Mouse (Mus musculus): Measurements from ENCODE around the gene Ssh2. TPM values are rescaled to one million over a fixed set of nuclear protein-coding genes. Genes with fewer than 3 reads are reported as not detected.
A peak's percentile ranks its signal among the peaks of the same experiment; 100 is the strongest.

Ssh2 gene
- polyA plus RNA-seq, 1 experiment = 14.9 TPM

DNA sequence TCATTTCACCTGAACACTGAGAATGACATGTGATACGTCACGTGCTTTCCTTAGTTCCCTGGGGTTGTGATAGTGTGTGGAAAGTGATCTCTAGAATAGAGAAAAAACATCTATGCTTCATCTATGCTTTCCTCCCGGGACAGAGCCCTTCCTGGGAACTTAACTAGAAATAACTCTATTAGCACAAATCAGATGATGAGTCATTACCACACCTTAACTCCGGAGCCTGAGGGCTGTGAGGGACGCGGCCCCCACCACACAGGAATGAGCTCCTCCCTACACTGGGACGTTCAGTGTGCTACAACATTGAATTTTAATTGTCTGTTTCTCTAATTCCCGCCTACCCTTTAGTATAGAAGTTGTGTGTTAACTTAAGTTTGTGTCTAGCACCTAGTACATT lies 224.9 kb downstream of the Ssh2 start:
- H3K27ac ChIP-seq (ENCODE audit: insufficient read depth, low read length) = no peak overlapping the region
- H3K4me1 ChIP-seq (ENCODE audit: control insufficient read depth, insufficient read depth, low read length) = peaks cover 2% of the 10 kb centered on the region; the same call in 1 of the 2 replicates
- H3K4me3 ChIP-seq (ENCODE audit: insufficient read depth, low read length) = no peak overlapping the region
- TF ChIP-seq CTCF (IDR thresholded peaks at IDR 0.05; ENCODE audit: extremely low read depth, insufficient read depth, low read length) = no peak
- no peak for TF ChIP-seq POLR2A (IDR thresholded peaks at IDR 0.05; ENCODE audit: extremely low read depth, insufficient read depth, low read length)

DNA sequence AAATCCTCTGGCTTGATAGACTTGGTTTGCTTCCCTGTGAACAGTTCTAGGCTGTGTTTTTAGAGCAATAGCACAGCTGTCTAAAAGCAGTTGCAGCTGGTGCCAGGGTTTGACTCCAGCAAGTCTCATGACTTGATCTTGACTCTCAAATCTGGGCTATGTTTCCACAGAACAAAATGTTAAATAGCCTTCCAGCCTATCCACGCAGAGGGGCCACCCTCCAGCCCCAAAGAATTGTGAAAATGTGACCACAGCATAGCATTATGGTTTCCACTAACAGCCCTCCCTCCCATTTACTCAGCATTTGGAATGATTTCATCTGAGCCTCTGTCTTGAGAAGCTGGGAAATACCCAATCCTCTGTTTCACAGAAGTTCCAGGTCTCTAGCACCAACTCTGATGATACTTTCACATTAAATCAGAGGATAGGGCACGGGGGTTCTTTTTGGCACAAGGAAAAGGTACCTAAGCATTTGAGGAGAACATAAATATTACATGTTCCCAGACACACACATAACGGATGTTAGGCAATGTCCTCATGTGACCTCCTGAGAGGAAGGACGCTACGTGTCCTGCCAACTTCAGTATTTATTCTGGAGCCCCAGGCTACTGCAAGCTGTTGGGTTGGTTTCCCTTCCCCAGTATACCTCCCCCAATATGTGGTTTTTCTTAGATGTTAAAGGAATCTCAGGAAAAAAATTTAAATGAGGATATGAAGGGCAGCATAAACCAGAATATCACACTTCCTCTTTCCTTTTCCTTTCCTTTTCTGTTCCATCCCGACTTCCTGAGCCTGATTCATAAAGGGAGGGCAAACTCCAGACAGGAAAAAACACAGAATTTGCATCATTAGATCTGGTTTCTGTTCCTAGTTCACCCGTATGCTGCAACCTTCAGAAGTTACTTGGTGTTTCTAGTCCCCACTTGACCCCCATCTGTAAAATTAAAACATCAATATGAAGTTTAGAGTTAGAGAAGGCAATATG lies 226.4 kb downstream of the Ssh2 start:
- H3K27ac ChIP-seq (ENCODE audit: insufficient read depth, low read length) = peak overlapping the region; percentile 82

DNA sequence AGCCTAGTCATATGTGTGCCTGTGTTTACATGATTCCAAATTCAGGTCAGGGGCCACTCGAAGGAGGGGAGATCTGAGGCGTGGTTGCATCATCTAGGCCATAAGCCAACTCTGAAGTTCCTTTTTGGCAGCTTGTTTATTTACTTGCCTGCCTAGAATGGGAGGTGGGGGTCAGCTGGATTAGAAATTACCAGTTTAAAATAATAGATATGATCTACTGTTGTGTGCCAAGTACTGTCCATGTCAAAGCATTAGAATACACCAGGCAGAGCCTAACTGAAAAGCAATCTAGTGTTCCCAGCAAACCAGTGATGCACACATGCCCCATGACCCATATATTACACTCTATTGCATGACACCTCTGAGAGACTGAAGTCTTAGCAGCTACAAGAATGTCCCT lies 228.9 kb downstream of the Ssh2 start:
- no peak overlapping the region for H3K4me3 ChIP-seq (ENCODE audit: insufficient read depth, low read length)
- TF ChIP-seq CTCF (IDR thresholded peaks at IDR 0.05; ENCODE audit: extremely low read depth, insufficient read depth, low read length) (no peak), POLR2A (IDR thresholded peaks at IDR 0.05; ENCODE audit: extremely low read depth, insufficient read depth, low read length) (no peak)
- H3K27ac ChIP-seq (ENCODE audit: insufficient read depth, low read length) = no peak overlapping the region
- H3K4me1 ChIP-seq (ENCODE audit: control insufficient read depth, insufficient read depth, low read length) = peaks cover 4% of the 10 kb centered on the region; the same call in 1 of the 2 replicates

More for the DNA sequence above, 226.4 kb downstream of the Ssh2 start:
- no peak overlapping the region for H3K4me3 ChIP-seq (ENCODE audit: insufficient read depth, low read length)
- H3K4me1 ChIP-seq (ENCODE audit: control insufficient read depth, insufficient read depth, low read length) = peaks cover 4% of the 10 kb centered on the region; the same call in 1 of the 2 replicates
- TF ChIP-seq CTCF (IDR thresholded peaks at IDR 0.05; ENCODE audit: extremely low read depth, insufficient read depth, low read length) (no peak), POLR2A (IDR thresholded peaks at IDR 0.05; ENCODE audit: extremely low read depth, insufficient read depth, low read length) (no peak)

DNA sequence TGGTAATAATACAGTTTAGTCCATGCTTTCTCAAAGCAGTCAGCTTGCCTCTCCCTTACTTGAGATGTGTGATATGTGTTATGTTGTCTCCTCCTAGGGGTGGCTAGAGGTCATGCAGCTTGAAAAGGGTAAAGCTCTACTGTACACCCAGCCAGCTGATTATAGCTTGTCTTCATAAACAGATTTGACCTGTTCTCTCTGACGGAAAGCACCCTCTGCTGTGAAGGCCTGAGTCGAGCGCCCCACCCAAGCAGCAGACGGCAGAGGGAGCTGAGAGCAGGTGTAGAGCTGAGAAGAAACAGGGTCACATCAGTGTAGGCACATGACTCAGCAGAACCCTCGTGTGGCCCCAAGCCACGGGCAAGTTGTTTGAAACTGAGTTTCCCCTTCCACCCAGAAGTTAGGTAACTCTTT lies 230.5 kb downstream of the Ssh2 start:
- TF ChIP-seq POLR2A (IDR thresholded peaks at IDR 0.05; ENCODE audit: extremely low read depth, insufficient read depth, low read length) = no peak
- peak; percentile 66 for TF ChIP-seq CTCF (IDR thresholded peaks at IDR 0.05; ENCODE audit: extremely low read depth, insufficient read depth, low read length)
- Histone ChIP-seq H3K27ac (ENCODE audit: insufficient read depth, low read length) (no peak overlapping the region), H3K4me3 (ENCODE audit: insufficient read depth, low read length) (no peak overlapping the region), H3K4me1 (ENCODE audit: control insufficient read depth, insufficient read depth, low read length) (peaks cover 4% of the 10 kb centered on the region; the same call in 1 of the 2 replicates)

DNA sequence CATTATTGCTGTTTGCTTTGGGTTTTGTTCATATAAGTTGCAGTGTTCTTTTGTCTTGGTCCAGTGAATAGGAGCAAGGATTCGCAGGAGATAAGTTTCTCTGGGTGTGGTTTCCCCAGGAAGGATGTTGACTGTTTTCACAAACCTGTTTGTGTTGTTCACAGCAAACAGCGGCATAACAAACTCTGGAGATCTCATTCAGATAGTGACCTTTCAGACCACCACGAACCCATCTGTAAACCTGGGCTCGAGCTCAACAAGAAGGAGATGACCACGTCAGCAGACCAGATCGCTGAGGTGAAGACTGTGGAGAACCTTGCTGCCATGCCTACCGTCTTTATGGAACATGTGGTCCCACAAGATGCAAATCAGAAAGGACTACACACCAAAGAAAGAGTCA lies 233.1 kb downstream of the Ssh2 start:
- Histone ChIP-seq H3K4me3 (ENCODE audit: insufficient read depth, low read length) (no peak overlapping the region), H3K27ac (ENCODE audit: insufficient read depth, low read length) (no peak overlapping the region), H3K4me1 (ENCODE audit: control insufficient read depth, insufficient read depth, low read length) (peaks cover 2% of the 10 kb centered on the region; the same call in 1 of the 2 replicates)
- TF ChIP-seq POLR2A (IDR thresholded peaks at IDR 0.05; ENCODE audit: extremely low read depth, insufficient read depth, low read length) (no peak), CTCF (IDR thresholded peaks at IDR 0.05; ENCODE audit: extremely low read depth, insufficient read depth, low read length) (no peak)

DNA sequence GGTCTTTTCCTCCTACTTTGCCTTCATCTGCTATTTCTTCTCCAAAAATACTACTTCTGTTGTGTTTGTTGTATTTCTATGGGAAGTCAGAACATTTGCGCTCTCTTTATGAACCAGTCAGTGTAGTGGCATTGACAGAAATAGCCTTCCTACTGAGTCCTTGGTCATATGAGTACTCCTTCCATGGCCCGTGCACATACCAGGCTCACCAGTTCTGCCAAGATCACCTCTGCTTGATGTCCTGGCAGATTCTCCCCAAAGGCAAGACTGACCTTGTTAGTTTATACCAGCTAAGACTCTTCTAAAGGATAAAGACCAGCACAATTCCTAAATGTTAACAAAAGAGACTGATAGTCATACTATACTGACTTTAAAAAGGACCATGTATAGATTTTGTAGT lies 235.6 kb downstream of the Ssh2 start:
- Histone ChIP-seq H3K4me3 (ENCODE audit: insufficient read depth, low read length) (no peak overlapping the region), H3K27ac (ENCODE audit: insufficient read depth, low read length) (no peak overlapping the region), H3K4me1 (ENCODE audit: control insufficient read depth, insufficient read depth, low read length) (peaks cover 1% of the 10 kb centered on the region; the same call in 1 of the 2 replicates)
- TF ChIP-seq POLR2A (IDR thresholded peaks at IDR 0.05; ENCODE audit: extremely low read depth, insufficient read depth, low read length) (no peak), CTCF (IDR thresholded peaks at IDR 0.05; ENCODE audit: extremely low read depth, insufficient read depth, low read length) (no peak)

GRCm38 (mm10) chr11:77453388-77453787 lies 237.3 kb downstream of the Ssh2 start:
- no peak for TF ChIP-seq CTCF (IDR thresholded peaks at IDR 0.05; ENCODE audit: extremely low read depth, insufficient read depth, low read length)
- TF ChIP-seq POLR2A (IDR thresholded peaks at IDR 0.05; ENCODE audit: extremely low read depth, insufficient read depth, low read length) = no peak
- Histone ChIP-seq H3K4me1 (ENCODE audit: control insufficient read depth, insufficient read depth, low read length) (no peaks in the 10 kb centered on the region; the same call in 1 of the 2 replicates), H3K4me3 (ENCODE audit: insufficient read depth, low read length) (no peak overlapping the region), H3K27ac (ENCODE audit: insufficient read depth, low read length) (no peak overlapping the region)

GRCm38 (mm10) chr11:77455770-77456510 lies 239.9 kb downstream of the Ssh2 start:
- no peak overlapping the region for H3K4me3 ChIP-seq (ENCODE audit: insufficient read depth, low read length)
- no peak overlapping the region for H3K27ac ChIP-seq (ENCODE audit: insufficient read depth, low read length)
- no peak for TF ChIP-seq POLR2A (IDR thresholded peaks at IDR 0.05; ENCODE audit: extremely low read depth, insufficient read depth, low read length)
- no peak for TF ChIP-seq CTCF (IDR thresholded peaks at IDR 0.05; ENCODE audit: extremely low read depth, insufficient read depth, low read length)
- no peaks in the 10 kb centered on the region; the same call in 1 of the 2 replicates for H3K4me1 ChIP-seq (ENCODE audit: control insufficient read depth, insufficient read depth, low read length)

DNA sequence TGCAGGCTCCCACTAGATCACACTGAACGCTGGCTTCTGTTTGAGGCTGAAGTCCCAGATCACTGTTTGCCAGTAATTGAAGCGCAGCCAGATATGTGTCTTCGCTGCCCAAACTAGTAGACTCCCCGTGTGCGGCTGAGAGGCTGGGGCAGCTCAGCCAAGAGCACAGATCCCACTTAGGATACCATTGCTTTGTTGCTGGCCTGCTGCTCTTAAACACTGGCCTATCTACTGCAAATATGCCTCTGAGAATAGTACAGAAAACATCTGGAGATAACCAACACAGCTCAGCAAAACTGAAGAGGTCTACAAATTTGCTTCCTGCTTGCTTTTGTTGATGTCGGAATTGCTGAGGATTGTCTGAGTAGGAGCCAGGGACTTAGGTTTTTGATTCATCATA lies 240.8 kb downstream of the Ssh2 start:
- no peak for TF ChIP-seq POLR2A (IDR thresholded peaks at IDR 0.05; ENCODE audit: extremely low read depth, insufficient read depth, low read length)
- Histone ChIP-seq H3K4me3 (ENCODE audit: insufficient read depth, low read length) (no peak overlapping the region), H3K4me1 (ENCODE audit: control insufficient read depth, insufficient read depth, low read length) (no peaks in the 10 kb centered on the region; the same call in 1 of the 2 replicates), H3K27ac (ENCODE audit: insufficient read depth, low read length) (no peak overlapping the region)
